Mouse (Mus musculus) midbrain, postnatal 0 days (tissue): ENCODE measurements at regions not wholly inside any gene's neighbourhood (a gene's known extent, or its start where the extent isn't known, plus 50 kb on each side); places are given as distances from the start of the nearest gene placed in this dataset.

ENCODE experiments used
- ATAC-seq: fragments of 200-750 bp; cut with Nextera tagmentation; 2 replicates; pipeline ENCODE4 v1.8.0; 2017; ENCODE audit warnings: moderate number of reproducible peaks, mild to moderate bottlenecking, moderate TSS enrichment, moderate library complexity; ENCODE audit not compliant: low FRiP score
- DNase-seq: peaks from one replicate; pipeline ENCODE4 v3.0.0-alpha.2; 2015; ENCODE audit warnings: low spot score
- H3K27ac ChIP-seq: fragments of 300-500 bp; sonication (generic); 2 replicates; pipeline ENCODE4 v1.5.1; 2014; ENCODE audit warnings: low read depth, mild to moderate bottlenecking, low read length, mixed read lengths
- H3K27me3 ChIP-seq: fragments of 300-500 bp; sonication (generic); 2 replicates; pipeline ENCODE4 v1.6.1; 2014; ENCODE audit warnings: low read length, control low read depth, mixed read lengths; ENCODE audit not compliant: insufficient read depth
- H3K36me3 ChIP-seq: fragments of 300-500 bp; sonication (generic); 2 replicates; pipeline ENCODE4 v1.6.1; 2014; ENCODE audit warnings: low read length, control low read depth, mixed read lengths; ENCODE audit not compliant: insufficient read depth
- H3K4me1 ChIP-seq: fragments of 300-500 bp; sonication (generic); 2 replicates; pipeline ENCODE4 v1.6.1; 2014; ENCODE audit warnings: mild to moderate bottlenecking, control low read depth, antibody characterized with exemption, low read length, mixed read lengths; ENCODE audit not compliant: insufficient read depth
- H3K4me2 ChIP-seq: fragments of 300-500 bp; sonication (generic); 2 replicates; pipeline ENCODE4 v1.6.1; 2014; ENCODE audit warnings: low read depth, mild to moderate bottlenecking, low read length, mixed read lengths; ENCODE audit not compliant: poor library complexity, severe bottlenecking
- H3K4me3 ChIP-seq: fragments of 300-500 bp; sonication (generic); 2 replicates; pipeline ENCODE4 v1.5.1; 2014; ENCODE audit warnings: low read depth, mild to moderate bottlenecking, low read length, moderate library complexity
- H3K9ac ChIP-seq: fragments of 300-500 bp; sonication (generic); replicated peaks from 2 replicates; pipeline ENCODE4 v1.6.1; 2014; ENCODE audit warnings: mild to moderate bottlenecking, low read length, moderate library complexity, mixed read lengths; ENCODE audit not compliant: poor library complexity, severe bottlenecking
- H3K9me3 ChIP-seq: fragments of 300-500 bp; sonication (generic); 2 replicates; pipeline ENCODE4 v1.6.1; 2016; ENCODE audit warnings: low read length, control low read depth
- CTCF ChIP-seq: IDR thresholded peaks from 2 replicates; pipeline ENCODE4 v1.5.1; 2016; ENCODE audit warnings: antibody characterized with exemption, mild to moderate bottlenecking
- WGBS: fragments of 180-500 bp; shearing (Covaris S2); extraction: QIAGEN DNeasy Blood & Tissue Kit; methylation state at CpG from one replicate; pipeline ENCODE4 v1.1.7; 2014; 5-methylcytosine and 5-hydroxymethylcytosine counted together

GRCm38 (mm10) chr14:76742297-76742696 lies 185.6 kb upstream of the Serp2 start:
- H3K4me2 ChIP-seq = no peak overlapping the region
- TF ChIP-seq CTCF = no peak
- no peaks in the 10 kb centered on the region for H3K27me3 ChIP-seq
- no peaks in the 10 kb centered on the region for H3K9me3 ChIP-seq
- no peak overlapping the region for H3K4me3 ChIP-seq
- no peaks in the 10 kb centered on the region for H3K4me1 ChIP-seq
- H3K36me3 ChIP-seq = no peaks in the 10 kb centered on the region
- H3K9ac ChIP-seq = no peak overlapping the region
- no peak for DNase-seq
- no peak overlapping the region for H3K27ac ChIP-seq
- 80% methylated on average over 5 of the region's 5 CpGs for WGBS
- ATAC-seq = no peak

DNA sequence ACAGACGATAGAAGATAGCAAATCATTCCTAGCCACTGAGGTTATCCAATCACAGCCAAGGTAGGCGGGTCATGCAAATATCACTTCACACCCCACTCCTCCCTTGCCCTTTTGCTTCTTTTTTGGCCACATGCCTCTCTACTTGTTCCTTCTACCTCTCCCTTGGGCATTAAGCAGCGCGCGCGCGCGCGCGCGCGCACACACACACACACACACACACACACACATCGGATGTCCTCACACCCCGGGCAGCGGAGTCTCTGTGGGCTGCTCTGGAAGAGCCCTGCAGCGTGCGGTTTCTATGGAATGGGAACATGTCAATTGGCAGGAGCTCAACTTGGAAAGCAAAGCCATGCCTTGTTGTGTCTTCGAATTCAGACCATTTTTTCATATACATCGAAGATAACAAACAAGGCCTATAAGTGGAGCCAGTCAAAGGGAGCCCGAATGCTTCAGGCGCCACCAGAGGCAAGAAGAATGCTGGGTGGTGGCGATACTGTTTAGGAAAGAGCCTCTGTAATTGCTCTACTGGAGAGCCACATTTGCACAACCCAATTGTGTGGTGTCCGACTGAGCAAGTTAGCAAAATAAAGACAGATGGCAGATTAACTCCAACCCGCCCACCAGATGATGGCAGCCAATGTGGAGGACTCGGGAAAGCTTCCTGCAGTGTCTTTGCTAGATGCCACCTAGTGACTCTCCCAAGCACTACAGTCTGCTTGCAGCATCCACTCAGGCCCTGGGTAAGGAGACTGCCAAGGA lies 183.3 kb upstream of the Serp2 start:
- Histone ChIP-seq H3K36me3 (no peaks in the 10 kb centered on the region), H3K27me3 (no peaks in the 10 kb centered on the region), H3K4me3 (no peak overlapping the region), H3K4me2 (no peak overlapping the region; the same call in 1 of the 2 replicates), H3K9me3 (no peaks in the 10 kb centered on the region), H3K4me1 (no peaks in the 10 kb centered on the region), H3K27ac (no peak overlapping the region), H3K9ac (no peak overlapping the region)
- peak; percentile 71 for TF ChIP-seq CTCF
- ATAC-seq (no peak), DNase-seq (peak; percentile 92)
- WGBS = 64% methylated on average over 25 of the region's 25 CpGs

DNA sequence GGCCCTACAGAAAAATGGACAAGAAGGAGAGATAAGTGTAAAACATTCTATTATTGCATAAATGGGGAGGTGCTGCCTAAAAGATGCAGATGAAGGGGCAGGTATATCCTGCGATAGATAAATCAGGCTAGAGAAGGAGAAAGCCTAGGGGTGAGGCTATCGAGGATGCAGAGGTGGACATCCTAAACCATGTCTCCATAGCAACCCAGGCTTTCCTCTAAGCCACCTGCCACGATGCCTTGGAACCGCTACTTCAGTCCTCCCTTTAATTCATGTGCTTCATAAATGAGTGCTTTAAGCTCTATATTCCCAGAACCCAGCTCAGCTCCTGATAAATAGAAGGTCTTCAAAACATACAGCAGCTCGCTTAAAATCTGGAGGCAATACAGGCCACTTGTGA lies 179.3 kb upstream of the Serp2 start:
- Histone ChIP-seq H3K9ac (no peak overlapping the region), H3K4me2 (no peak overlapping the region), H3K27me3 (no peaks in the 10 kb centered on the region), H3K27ac (peak overlapping the region; percentile 55), H3K9me3 (no peaks in the 10 kb centered on the region), H3K4me1 (peaks cover 3% of the 10 kb centered on the region; the same call in 1 of the 2 replicates), H3K4me3 (no peak overlapping the region), H3K36me3 (no peaks in the 10 kb centered on the region)
- WGBS = 38% methylated on average over 5 of the region's 5 CpGs
- DNase-seq (peak; percentile 57), ATAC-seq (no peak)
- no peak for TF ChIP-seq CTCF

GRCm38 (mm10) chr14:76735107-76735506 lies 178.4 kb upstream of the Serp2 start:
- ATAC-seq (peak; percentile 43; the same call in 1 of the 2 replicates), DNase-seq (no peak)
- Histone ChIP-seq H3K4me3 (no peak overlapping the region), H3K27me3 (no peaks in the 10 kb centered on the region), H3K9me3 (no peaks in the 10 kb centered on the region), H3K4me2 (no peak overlapping the region), H3K36me3 (no peaks in the 10 kb centered on the region), H3K9ac (no peak overlapping the region), H3K27ac (peak overlapping the region; percentile 55; the same call in 1 of the 2 replicates), H3K4me1 (peaks cover 3% of the 10 kb centered on the region; the same call in 1 of the 2 replicates)
- no peak for TF ChIP-seq CTCF
- 11% methylated on average over 4 of the region's 4 CpGs for WGBS

GRCm38 (mm10) chr14:76733258-76733823 lies 176.7 kb upstream of the Serp2 start:
- Histone ChIP-seq H3K27me3 (no peaks in the 10 kb centered on the region), H3K9ac (no peak overlapping the region), H3K4me1 (peaks cover 3% of the 10 kb centered on the region; the same call in 1 of the 2 replicates), H3K9me3 (no peaks in the 10 kb centered on the region), H3K27ac (peak overlapping the region; percentile 27), H3K4me3 (no peak overlapping the region), H3K4me2 (no peak overlapping the region), H3K36me3 (no peaks in the 10 kb centered on the region)
- 63% methylated on average over 8 of the region's 8 CpGs for WGBS
- TF ChIP-seq CTCF = no peak
- ATAC-seq = no peak
- DNase-seq = no peak
